Mouse (Mus musculus) left cerebral cortex, postnatal 14 days (tissue): ENCODE data around the gene Rtbdn. TPM values are rescaled to one million over a fixed set of nuclear protein-coding genes. Genes with fewer than 3 reads are reported as not detected.

Experiments used
- DNase-seq, 2 experiments: peaks; one replicate each; pipeline ENCODE4 v3.0.0; 2021 to 2022; ENCODE audit warnings: low spot score in 2 of 2, mixed read lengths in 1 of 2
- intact Hi-C: fragments of 180-260 bp; cut with DNase I; formaldehyde crosslinking; loops from one replicate; pipeline ENCODE4 v1.15.1; 2025
- total RNA-seq, 2 experiments: library from RNA; stranded (reverse); gene quantifications; 2 replicates each; pipeline ENCODE4 v1.2.3; 2021

The Rtbdn gene
- total RNA-seq, 2 experiments from 2014 or later, result 1.6 to 2.1 TPM

DNA sequence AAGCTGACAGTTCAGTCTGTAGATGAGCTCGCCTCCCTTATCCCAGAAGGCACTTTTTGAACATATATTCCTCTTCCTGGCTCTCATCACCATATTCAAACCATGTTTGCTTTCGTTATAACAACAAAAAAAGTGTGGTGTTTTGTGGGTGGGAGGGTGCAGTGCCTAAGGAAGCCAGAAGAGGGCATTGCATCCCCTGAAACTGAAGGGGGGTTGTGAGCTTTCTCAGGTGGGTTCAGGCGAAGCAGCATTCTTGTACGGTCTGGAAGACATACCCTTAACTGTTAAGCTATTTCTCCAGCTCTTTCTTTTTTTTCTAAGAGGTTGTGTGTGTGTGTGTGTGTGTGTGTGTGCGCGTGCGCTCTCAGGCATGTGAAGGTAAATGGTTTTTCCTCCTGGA, 28.6 kb downstream of the Rtbdn start:
- peak; percentile 72 to 78 for DNase-seq
- intact Hi-C loops, result loop anchor here (2.0 kb wide), 1 partner anchor 51 kb away; the partner anchor contains the start of gene Trir

DNA sequence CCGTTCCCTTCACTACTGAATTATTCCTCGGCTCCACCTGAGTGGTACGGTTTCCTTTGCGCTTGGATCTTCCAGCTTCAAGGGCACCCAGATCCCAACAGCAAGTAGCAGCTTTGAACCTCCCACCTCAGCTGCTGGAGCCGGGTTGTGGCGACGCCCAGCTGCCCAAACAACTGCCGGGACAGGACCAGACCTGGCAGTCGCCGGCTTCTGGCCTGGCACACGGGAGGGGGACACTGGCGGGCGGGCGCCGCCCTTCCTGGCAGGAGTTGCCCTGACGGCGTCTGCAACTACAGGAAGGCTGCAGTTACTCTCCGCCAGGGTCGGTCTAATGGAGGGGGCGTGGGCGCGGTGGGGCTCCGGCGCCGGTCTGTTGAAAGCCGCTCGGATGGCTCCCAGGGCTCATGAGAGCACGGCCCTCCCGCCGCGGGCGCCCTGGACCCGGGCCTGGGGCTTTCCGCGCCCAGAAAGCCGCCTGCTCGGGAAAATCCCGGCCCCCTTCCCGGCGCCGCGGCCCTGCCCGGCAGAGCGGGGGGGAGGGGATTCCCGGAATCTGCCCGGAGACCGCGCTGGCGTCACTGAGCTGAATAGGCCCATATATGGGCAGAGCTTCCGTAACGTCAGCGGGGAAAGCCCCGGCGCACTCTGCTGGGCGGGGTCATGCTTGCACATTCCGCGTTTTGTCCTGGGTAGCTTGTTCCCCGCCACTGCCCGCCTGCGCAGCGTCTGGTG, 29.4 kb downstream of the Rtbdn start:
- intact Hi-C loops, result loop anchor here (1.0 kb wide), 1 partner anchor 14 kb away; the partner anchor contains the start of gene Hook2
- peak; percentile 96 for DNase-seq

DNA sequence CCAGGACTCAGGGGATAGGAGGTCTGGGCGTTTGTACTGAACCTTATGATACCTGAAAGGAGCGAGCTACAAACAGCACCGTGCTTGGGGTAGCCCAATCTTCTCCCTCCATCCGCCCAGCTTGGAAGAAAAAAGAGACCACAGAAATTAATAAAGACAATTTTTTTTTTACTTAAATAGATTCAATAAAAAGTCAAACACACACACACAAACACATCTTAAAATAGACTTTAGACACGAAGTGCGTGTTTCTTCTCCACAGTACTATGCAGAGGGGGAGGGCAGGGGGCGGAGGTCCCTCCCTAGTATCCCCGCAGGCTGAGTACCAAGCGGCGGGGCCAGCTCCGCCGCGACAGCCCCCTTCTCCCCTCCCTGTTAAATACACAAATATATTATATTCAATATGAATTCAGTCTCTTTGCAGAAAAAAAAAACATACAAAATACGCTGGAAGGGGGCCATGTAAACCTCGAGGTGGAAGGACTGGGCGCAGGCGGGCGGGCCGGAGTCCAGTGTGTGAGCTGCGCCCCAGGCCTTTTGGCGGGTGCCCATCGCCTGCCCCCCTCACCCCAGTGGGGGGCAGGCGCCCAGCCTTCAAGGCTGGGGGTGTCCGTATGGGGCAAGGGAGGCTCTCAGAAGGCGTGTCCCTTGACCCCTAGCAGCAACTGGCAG, 30.1 kb downstream of the Rtbdn start:
- DNase-seq, result no peak
- intact Hi-C loops, result loop anchor here (1.0 kb wide), 1 partner anchor 13 kb away; the partner anchor contains the start of gene Hook2

DNA sequence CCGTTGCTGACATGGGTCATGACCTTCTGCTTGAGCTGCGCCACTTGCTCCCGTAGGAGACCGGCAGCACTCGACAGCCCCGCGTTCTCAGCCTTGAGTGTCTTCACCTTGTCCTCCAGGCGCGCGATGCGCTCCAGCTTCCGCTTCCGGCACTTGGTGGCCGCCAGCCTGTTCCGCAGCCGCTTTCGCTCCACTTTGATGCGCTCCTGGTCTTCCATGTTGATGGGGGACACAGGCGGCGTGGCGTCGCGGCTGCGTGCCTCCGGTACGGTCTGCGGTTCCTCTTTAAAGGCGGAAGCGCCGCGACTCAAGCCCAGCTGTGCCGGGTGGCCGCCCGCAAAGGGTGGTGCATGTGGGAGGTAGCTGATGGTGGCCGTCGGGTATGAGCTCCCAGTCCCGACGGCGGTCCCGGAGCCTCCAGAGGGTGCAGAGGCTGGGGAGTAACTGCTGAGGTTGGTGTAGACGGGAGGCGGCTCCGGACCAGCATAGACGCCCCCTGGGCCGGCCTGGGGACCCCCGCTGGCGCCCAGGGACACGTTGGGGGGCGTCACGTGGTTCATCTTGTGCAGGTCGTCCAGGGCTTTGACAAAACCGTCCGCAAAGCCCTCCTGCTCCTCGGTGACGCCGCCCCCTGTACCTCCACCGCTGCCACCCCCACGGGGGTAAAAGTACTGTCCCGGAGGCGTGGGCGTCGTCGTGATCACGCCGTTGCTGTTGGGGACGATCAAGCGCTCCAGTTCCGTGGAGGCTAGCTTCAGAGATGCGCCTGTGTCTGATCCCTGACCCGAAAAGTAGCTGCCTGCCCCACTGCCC, 30.9 kb downstream of the Rtbdn start:
- DNase-seq, result peak; percentile 64 to 76
- intact Hi-C loops, result no loop called here

DNA sequence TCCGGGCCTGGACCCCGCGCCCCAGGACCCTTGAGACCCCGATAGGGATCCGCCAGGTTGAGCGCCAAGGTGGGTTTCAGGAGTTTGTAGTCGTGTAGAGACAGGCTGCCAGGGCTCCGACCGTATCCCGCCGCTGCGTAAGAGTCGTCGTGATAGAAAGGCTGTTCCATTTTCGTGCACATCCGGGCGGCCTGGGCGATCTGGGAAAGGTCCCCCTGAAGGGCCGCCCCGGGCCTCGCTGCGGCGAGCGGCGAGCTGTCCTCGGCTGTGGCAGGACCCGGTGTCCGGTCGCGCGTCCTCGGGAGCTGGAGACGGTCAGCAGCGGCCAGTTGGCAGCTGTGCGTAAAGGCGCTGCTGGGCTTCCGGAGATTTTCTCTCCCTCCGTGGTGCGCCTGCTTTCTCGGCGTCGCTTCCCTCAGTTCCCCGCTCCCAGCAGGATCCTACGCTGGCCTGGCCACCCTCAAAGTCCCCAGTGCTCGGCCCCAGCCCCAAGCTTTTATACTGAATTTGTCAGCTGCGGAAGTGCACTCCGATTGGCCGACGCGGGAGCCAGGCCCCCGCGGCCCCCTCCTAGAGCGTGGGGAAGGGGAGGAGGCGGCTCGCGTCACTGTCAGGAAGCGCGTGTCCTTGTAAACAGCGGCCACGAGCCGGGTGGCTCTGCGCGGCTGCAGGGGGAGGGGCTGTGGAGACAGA, 31.6 kb downstream of the Rtbdn start, which contains the start of gene Junb:
TSS of gene Junb (minus strand) at position 471 of the 693 bp plus-strand sequence.
- intact Hi-C loops, result no loop called here
- DNase-seq, result peak; percentile 95 to 97

DNA sequence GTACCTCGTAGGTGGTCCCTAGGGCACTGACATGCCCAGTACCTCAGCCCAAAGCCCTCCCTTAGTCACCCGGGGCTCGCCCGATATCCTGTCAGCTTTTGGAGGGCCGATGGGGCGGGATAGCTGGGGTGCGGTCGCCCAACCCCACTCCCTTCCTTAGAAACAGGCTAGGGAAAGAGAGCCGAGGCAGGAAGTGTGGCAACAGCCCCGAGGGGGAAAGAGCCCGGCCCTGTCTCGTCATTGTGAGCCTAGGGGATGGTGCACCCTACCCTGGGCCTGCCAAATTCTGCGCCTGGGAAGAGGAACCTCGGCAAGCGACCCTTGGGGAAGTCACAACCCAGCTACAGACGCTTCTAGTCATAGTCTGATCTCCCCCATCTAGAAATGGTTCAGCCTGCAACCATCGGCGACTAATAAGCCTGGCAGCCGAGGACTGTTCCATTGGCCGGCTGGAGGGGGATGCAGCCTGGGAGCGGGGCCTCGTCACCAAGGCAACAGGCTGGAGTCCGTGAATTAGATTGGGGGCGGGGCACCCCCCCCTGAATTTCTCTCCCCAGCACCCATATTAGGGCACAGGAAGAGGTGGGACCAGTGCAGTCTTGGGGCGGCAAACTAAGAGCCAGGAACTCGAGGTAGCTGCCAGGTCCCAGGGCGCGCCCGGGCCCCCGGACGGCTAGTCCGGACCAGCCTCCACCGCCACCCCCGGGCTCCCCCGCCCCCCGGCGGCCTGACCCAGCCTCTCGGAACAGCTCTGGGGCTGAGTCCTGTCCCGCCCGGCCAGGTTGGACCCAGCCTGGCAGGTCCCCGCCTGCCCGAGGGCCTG, 33.0 kb downstream of the Rtbdn start:
- peak; percentile 92 to 96 for DNase-seq
- intact Hi-C loops, result no loop called here

DNA sequence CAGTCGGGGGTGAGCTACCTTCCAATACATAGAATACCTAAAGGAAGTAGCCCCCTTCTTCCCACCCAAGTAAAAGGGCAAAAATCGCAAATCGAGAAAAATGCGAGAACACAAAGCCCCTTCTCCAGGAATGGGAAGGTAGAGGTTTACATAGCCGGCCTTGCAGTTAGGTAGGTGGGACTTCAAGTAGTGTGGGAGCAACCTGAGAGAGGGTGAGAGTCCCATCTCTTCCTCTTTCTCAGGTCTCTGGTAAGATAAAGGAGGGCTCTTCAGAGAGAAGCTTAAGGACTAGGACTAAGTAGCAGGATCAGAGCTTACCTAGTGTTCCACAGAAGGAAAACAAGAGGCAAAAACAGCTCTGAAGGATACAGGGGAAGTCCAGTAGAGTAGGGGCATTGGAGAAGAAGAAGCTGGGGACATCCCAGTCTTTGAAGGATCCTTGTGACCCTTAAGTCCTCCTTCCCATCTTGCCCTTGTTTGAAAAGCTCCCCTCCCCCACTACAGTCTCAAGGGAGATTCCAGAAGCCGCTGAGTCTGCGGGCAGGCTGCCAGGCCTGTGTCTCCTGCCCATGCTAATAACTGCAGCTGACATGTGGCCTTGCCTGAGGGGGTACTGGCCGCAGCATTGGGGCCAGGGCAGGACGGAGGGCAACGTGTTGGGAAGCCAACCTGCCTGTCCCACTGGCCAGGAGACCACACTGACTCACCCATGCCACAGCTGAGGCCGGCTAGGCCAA, 34.0 kb downstream of the Rtbdn start:
- peak; percentile 70 to 82 for DNase-seq
- intact Hi-C loops, result no loop called here

DNA sequence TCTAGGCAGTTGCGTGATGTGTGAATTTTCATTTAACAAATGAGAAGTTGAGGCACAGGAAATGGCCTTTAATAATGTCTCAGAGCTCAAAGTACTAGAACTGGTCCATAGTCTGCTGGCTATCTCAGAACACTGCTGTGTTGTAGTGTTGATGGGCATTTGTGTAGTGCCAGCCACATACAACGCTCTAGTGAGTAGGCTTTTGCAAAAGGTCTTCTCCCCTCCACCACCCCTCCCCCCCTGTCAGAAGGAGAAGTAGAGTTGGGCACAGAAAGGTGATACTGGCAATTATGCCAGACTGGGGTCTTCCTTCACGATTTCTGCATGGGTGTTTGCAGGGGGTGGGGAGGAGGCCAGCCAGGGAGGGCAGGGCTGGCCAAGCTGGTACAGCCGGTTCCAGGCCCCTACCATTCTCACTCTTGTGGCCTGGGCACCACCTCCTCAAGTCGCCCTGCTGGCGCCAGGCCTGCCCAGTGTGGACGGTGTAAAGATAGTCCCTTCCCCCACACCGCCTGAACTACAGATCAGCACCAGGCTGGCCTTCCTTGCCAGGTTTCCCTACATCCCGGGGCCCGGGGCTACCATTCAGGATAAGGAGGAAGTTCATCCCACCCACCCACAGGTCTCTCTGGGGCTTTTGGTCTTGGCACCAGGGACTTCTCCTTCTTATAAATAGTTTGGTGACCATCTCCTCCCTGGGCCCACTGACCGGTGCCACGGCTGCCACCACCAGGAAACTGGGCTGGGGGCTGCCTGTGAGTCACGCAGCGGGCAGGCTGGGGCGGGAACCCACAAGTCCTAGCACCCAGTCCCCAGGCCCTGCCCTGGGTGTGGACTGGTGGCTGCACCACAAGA, 35.1 kb downstream of the Rtbdn start:
- intact Hi-C loops, result no loop called here
- no peak for DNase-seq

DNA sequence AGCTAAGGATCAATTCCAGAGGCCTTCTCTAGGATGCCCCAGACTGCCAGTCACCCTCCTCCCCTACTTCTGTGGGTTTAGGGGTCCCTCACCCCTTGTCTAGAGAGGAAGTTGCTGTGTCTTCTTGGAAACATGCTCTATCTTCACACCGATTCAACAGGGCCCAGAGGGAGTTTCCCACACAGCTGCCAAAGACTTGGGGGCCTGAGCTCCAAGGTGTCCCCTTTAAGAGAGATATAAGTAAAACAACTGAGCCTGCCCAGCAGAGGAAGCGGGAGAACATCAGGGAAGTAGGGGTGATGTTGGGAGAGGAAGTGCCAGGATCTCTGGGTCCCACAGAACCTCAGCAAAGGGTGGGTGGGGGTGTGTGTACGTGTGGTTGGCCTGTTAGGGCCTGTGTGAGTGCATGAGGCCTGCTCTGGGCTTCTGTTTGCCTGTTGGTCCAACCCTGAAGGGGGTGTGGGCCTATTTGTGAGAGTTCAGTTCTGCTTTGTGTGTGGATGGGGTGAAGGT, 35.8 kb downstream of the Rtbdn start:
- no peak for DNase-seq
- intact Hi-C loops, result no loop called here

DNA sequence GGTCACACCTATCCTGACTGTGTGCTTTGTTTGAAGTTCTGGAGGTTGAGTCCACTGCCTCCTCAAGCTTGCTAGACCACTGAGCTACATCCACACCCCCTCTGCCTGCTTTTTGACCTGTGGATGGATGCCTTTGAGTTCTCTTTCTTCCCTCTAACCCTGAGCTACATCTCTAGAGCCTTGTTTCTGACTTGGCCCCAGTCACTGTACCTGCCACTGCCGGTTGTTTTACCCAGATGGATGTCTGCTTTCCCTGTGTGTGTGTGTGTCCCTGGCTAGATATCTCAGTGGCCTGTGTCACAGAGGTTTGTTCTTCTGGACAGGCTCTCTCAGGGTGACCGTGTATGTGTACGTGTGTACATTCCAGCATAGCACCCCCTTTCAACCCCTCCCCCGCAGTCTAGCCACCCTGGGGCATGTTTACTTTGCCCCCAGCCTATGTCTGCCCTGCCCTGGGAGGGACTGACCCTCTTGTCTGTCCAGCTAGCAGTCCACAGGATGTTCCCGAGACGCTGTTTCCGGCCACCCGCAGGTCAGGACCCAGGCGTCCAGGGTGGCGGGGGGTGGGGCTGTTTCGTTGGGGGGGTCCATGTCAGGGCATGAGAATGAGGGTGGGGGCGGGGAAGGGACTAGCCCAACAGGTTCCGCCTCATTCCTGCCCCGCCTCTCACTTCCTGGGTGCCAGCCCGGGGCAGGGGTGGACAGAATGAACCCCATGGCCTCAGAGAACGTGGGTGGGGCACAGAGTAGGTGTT, 37.7 kb downstream of the Rtbdn start:
- DNase-seq, result no peak
- intact Hi-C loops, result no loop called here

DNA sequence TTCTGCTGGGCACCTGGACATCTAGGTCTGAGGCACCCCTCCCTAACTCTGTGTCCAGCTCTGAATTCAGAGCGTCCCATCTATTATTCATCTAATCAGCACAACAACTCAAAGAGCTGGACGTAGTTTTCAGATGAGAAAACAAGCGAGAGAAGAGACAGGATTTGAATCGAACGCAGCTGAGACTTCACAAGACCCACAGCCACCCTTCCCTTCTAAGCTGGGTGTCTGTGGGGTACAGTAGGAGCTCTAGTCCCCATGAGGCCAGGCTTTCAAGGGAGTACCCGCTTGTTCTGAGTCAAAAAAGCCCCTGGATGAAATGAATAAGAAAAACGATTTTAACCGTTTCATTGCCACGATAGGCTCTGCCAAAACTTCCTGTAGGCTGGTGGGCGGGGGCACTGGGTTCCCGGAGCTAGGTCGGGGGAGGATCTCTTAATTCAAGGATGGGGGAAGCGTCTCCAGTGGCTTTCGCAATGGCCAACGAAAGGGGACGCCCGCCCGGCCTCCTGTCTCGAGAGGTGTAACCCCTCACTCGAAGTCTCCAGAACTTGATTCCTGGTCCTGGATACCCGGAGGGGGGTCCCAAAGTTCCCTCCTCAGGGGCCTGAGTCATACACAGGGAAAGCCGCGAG, 38.4 kb downstream of the Rtbdn start:
- intact Hi-C loops, result no loop called here
- no peak for DNase-seq

DNA sequence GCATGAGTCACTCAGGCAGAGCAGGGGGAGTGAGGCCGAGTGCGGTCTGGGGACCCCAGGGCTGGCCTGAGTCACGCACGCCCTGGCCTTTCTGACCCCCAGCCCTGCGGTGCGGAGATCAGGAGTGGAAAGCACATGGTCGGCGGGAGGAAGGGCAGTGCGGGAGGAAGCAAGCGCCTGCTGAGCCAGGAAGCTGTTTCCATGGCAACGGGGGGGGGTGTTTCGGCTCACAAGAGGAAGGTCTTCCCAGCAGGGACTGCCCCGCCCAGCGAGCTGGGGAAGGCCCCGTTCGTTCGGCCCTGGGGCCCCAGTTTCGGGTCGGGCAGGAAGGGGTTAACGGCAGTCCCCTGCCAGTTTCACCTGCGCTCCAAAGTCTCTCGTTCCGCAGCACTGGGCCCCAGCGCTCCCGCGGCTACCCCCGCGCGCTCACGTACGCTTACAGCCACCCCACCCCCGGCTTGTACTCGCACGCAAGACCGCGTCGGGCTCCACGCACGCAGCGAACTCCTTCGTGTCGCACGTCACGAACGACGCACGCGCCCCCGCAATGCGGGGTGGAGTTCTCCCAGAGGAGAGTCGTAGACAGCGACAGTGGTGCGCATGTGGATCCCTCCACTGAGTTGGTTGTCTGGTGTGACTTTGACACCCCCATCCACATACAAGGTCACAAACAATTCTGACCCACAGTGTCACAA, 39.0 kb downstream of the Rtbdn start:
- peak; percentile 94 to 97 for DNase-seq
- intact Hi-C loops, result no loop called here

DNA sequence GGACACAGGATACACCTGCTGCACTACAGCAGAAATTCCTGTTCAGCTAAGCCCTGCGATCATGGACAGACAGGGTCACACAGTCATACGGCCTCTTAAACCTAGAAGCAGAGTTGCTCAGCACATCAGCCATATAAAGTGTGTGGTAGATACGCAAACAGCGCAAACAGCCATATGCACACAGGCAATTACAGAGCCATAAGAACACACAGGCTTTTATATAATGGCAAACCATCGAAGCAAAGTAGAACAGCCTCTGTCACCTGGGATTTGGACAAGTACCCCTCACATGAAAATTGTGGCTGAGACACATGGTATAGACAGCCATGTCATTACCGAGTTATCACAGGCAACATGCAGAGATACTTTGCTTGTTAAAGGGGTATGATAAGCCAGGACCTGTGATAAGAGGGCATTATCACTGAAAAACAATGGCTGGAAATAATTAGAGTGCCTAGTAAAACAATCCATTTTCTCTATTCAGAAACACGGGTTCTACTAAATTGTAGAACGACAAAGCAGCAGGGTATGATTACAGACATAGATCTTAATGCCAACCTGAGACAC, 39.7 kb downstream of the Rtbdn start:
- intact Hi-C loops, result no loop called here
- no peak for DNase-seq

DNA sequence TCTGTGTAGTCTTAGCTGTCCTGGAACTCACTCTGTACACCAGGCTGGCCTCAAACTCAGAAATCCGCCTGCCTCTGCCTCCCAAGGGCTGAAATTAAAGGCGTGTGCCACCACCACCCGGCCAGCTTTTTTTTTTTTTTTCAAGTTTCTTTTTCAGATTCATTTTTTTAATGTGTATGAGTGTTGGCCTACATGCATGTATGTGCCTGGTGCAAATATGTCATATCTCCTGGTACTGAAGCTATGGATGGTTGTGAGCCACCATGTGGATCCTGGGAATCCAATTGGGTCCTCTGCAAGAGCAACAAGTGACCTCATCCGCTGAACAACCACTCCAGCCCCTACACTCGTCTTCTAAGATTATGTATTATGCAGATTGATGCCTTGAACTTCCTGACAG, 40.6 kb downstream of the Rtbdn start:
- intact Hi-C loops, result no loop called here
- no peak for DNase-seq

DNA sequence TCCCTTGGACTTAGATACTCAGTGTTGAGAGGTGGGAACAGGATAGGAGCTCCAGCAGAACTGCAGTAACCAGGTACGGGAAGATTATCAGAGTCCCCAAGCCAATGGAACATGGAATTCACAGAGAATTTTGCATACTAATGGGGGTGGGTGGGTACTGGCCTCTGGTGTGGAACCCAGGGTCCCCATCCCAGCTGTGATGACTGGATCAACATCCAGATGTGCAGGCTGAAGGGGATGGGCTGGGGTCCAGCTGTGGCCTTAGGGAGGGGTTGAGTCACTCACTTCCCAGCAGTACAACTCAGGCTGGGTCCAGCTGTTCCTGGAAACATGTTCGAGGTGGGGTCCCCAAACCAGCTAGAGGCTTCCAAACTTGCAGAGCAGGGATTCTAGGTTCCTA, 41.1 kb downstream of the Rtbdn start:
- DNase-seq, result no peak
- intact Hi-C loops, result no loop called here
